Mouse (Mus musculus) heart, embryonic 14.5 days (tissue): ENCODE results near the gene Cyba. TPM values are rescaled to one million over a fixed set of nuclear protein-coding genes. Genes with fewer than 3 reads are reported as not detected.

Experiments used
- ATAC-seq: fragments of 200-750 bp; cut with Nextera tagmentation; 2 replicates; pipeline ENCODE4 v1.8.0; 2017; ENCODE audit warnings: low read depth, moderate TSS enrichment; ENCODE audit not compliant: insufficient number of reproducible peaks, insufficient read depth, low FRiP score
- H3K27ac ChIP-seq, 2 experiments: fragments of 200-500 bp in 1 of 2; fragments of 300-500 bp in 1 of 2; sonication (generic) in 1 of 2; replicated peaks in 1 of 2; 2 replicates each; pipeline ENCODE4 v1.5.1; 2012 to 2014; ENCODE audit warnings: low read depth in 2 of 2, low read length in 2 of 2, control low read depth in 1 of 2, mild to moderate bottlenecking in 1 of 2, mixed read lengths in 1 of 2; ENCODE audit not compliant: control insufficient read depth in 1 of 2, insufficient read depth in 1 of 2
- H3K27me3 ChIP-seq: fragments of 300-500 bp; sonication (generic); 2 replicates; pipeline ENCODE4 v1.6.1; 2014; ENCODE audit warnings: mild to moderate bottlenecking, low read length, control low read depth; ENCODE audit not compliant: control insufficient read depth, insufficient read depth
- H3K36me3 ChIP-seq: fragments of 300-500 bp; sonication (generic); 2 replicates; pipeline ENCODE4 v1.6.1; 2014; ENCODE audit warnings: mild to moderate bottlenecking, control low read depth, low read length, mixed read lengths; ENCODE audit not compliant: control insufficient read depth, insufficient read depth
- H3K4me1 ChIP-seq, 2 experiments: fragments of 200-500 bp in 1 of 2; fragments of 300-500 bp in 1 of 2; sonication (generic) in 1 of 2; 2 replicates each; pipeline ENCODE4 v1.6.1; 2012 to 2014; ENCODE audit warnings: low read length in 2 of 2, control low read depth in 1 of 2, mixed read lengths in 1 of 2; ENCODE audit not compliant: control insufficient read depth in 2 of 2, insufficient read depth in 2 of 2
- H3K4me2 ChIP-seq: fragments of 300-500 bp; sonication (generic); 2 replicates; pipeline ENCODE4 v1.6.1; 2014; ENCODE audit warnings: mild to moderate bottlenecking, low read length
- H3K4me3 ChIP-seq, 2 experiments: fragments of 200-500 bp in 1 of 2; fragments of 300-500 bp in 1 of 2; sonication (generic) in 1 of 2; 2 replicates each; pipeline ENCODE4 v1.5.1; 2012 to 2014; ENCODE audit warnings: low read length in 2 of 2, mild to moderate bottlenecking in 2 of 2, control low read depth in 1 of 2, low read depth in 1 of 2, moderate library complexity in 1 of 2; ENCODE audit not compliant: control insufficient read depth in 1 of 2, insufficient read depth in 1 of 2
- H3K9ac ChIP-seq: fragments of 300-500 bp; sonication (generic); 2 replicates; pipeline ENCODE4 v1.6.1; 2014; ENCODE audit warnings: mild to moderate bottlenecking, low read length
- H3K9me3 ChIP-seq: fragments of 300-500 bp; sonication (generic); 2 replicates; pipeline ENCODE4 v1.6.1; 2016; ENCODE audit warnings: low read length, control low read depth; ENCODE audit not compliant: control insufficient read depth
- WGBS: fragments of 180-500 bp; shearing (Covaris S2); extraction: QIAGEN DNeasy Blood & Tissue Kit; methylation state at CpG from one replicate; pipeline ENCODE4 v1.1.7; 2014; 5-methylcytosine and 5-hydroxymethylcytosine counted together
- polyA plus RNA-seq: library from polyadenylated mRNA; unstranded; fragments of >200 nt; fragmentation: Nextera tagmentation; extraction: Ambion mirVana; gene quantifications from 2 replicates; pipeline ENCODE4 v1.2.1, GENCODE M21; 2014

Gene Cyba
- polyA plus RNA-seq, 1 experiment from 2014 or later = 194 TPM

DNA sequence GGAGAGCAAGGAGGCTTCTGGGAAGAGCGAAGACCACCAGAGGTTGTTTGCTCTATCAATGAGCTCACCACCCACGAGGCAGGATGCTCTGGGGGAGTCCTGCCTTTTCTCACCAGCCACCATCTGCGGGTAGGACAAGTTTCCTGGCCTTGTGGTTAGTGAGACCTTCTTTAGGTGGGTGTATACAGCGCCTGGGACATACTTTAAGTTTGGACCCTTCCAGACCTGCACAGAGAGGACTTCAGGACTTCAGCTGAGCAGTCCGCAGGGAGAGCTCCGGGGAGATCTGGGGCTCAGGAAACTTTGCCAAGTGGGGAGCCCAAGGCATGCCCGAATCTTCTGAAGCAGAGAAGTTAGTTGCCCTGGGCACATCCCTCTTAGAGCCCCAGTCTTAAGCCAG, 27.3 kb upstream of the Cyba start:
- no peaks in the 10 kb centered on the region for H3K9me3 ChIP-seq
- H3K9ac ChIP-seq = peak overlapping the region; percentile 64
- no peaks in the 10 kb centered on the region for H3K36me3 ChIP-seq
- ATAC-seq = no peak
- H3K27me3 ChIP-seq = peaks cover 19% of the 10 kb centered on the region
- H3K4me2 ChIP-seq = peak overlapping the region; percentile 81
- H3K4me3 ChIP-seq = peak overlapping the region; percentile 38 to 42
- H3K27ac ChIP-seq = no peak overlapping the region
- H3K4me1 ChIP-seq = peaks cover 33% of the 10 kb centered on the region in 2 experiments
- 22% methylated on average over 7 of the region's 7 CpGs for WGBS

DNA sequence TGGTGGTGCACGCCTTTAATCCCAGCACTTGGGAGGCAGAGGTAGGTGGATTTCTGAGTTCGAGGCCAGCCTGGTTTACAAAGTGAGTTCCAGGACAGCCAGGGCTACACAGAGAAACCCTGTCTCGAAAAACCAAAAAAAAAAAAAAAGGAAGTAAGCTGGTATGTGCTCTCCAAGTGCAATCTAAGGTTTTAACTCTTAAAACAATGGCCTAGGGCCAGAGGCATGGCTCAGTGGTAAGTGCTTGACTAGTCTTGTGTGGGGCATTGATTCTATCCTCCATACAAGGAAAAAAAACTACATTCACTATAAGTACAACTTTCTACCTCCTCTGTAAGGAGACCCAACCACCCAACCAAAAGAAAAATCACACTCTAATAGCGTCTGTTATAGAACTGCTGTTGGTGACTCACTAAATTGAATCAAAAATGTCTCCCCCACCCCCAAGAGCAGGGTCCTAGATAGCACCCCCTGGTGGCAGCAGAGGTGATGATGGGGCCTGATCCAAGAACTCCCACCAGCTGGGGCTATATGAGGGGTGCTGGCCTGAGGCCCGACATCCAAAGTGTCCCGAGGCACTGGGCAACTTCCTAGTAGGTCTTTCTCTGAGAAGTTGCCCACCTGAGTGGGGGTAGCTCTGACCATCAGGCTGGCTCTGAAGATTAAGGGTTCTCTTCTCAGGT, 26.6 kb upstream of the Cyba start:
- H3K4me3 ChIP-seq = no peak overlapping the region
- 0 out of 2 replicates have a peak overlapping the region, but pooled peaks have one; percentile 64 for H3K9ac ChIP-seq
- no peaks in the 10 kb centered on the region for H3K9me3 ChIP-seq
- 63% methylated on average over 5 of the region's 6 CpGs for WGBS
- H3K27me3 ChIP-seq = peaks cover 19% of the 10 kb centered on the region
- H3K4me2 ChIP-seq = peak overlapping the region; percentile 81
- H3K27ac ChIP-seq = no peak overlapping the region
- no peaks in the 10 kb centered on the region for H3K36me3 ChIP-seq
- peaks cover 33% of the 10 kb centered on the region in 2 experiments for H3K4me1 ChIP-seq
- no peak for ATAC-seq

DNA sequence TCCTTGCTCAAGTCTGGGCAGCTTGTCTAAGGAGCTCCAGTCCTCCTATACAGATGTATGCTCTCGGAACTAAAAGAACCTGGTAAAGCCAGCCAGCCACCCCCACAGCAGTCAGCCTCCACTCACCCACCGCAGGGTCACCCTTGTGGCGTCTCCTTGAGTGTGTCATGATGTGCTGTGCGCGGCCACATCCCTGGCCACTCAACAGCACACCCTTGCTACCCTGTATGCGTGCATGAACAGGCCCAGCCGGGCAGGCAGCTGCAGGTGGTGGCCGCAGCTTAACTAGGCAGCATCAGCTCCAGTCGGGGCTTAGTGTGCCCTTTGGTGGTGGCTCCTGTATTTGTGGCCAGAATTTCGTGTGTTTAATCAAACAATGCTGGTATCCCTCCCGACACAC, 24.4 kb upstream of the Cyba start:
- no peaks in the 10 kb centered on the region for H3K9me3 ChIP-seq
- WGBS = 66% methylated on average over 11 of the region's 11 CpGs
- peaks cover 19% of the 10 kb centered on the region for H3K27me3 ChIP-seq
- H3K36me3 ChIP-seq = no peaks in the 10 kb centered on the region
- H3K27ac ChIP-seq = no peak overlapping the region
- peaks cover 28 to 35% of the 10 kb centered on the region in 2 experiments for H3K4me1 ChIP-seq
- no peak for ATAC-seq
- 0 out of 2 replicates have a peak overlapping the region, but pooled peaks have one; percentile 11 for H3K9ac ChIP-seq
- no peak overlapping the region for H3K4me2 ChIP-seq
- H3K4me3 ChIP-seq = no peak overlapping the region

DNA sequence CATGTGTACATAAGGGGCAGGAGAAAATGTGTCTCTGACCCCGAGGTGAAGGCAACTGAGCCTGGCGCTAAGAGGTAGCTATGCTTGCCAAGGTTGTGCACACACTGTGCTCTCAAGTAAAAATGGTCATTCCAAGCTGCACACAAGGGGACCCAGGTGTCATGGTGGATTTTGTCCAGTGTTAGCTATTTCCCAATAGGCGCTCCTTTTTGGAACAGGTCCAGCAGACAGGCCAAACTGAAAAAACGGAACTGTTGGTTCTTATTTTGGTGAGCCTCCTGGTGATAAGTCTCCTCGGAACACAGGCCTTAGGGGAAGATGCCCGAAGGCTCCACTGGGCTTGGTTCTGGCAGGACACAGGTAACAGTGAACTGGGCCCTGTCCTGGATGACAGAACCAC, 21.7 kb upstream of the Cyba start:
- Histone ChIP-seq H3K9me3 (no peaks in the 10 kb centered on the region), H3K36me3 (no peaks in the 10 kb centered on the region), H3K4me2 (no peak overlapping the region), H3K9ac (no peak overlapping the region), H3K27me3 (peaks cover 6% of the 10 kb centered on the region; the same call in 1 of the 2 replicates), H3K27ac (no peak overlapping the region), H3K4me1 (peaks cover 23 to 35% of the 10 kb centered on the region in 2 experiments), H3K4me3 (no peak overlapping the region)
- ATAC-seq = no peak
- 87% methylated on average over 6 of the region's 6 CpGs for WGBS

DNA sequence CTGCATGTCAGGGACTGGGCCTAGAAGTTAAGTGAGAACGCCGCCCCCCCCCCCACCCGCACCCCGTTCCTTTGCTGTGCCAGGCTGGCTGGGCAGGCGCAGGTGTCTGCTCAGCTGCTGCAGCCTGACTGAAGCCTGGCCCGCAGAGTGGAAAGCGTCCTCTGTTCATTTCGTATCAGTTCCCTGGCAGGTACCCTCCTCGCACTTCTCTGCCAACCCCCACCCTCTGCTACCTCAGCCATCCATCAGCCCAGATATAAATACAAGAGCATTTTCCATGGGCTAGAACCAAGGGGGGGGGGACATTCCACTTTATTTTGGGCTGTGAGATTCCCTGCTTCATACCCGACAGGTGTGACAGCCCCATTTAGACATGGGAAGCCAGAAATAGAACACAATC, 19.4 kb upstream of the Cyba start:
- no peak overlapping the region for H3K4me3 ChIP-seq
- H3K27ac ChIP-seq = peak overlapping the region in 1 of 2 experiments; percentile 89; a peak in 3 of 4 replicates
- 49% methylated on average over 10 of the region's 10 CpGs for WGBS
- H3K4me1 ChIP-seq = peaks cover 23 to 31% of the 10 kb centered on the region in 2 experiments
- H3K9ac ChIP-seq = no peak overlapping the region
- H3K27me3 ChIP-seq = no peaks in the 10 kb centered on the region
- H3K9me3 ChIP-seq = no peaks in the 10 kb centered on the region
- H3K4me2 ChIP-seq = peak overlapping the region; percentile 7; the same call in 1 of the 2 replicates
- peak; percentile 37 for ATAC-seq
- no peaks in the 10 kb centered on the region for H3K36me3 ChIP-seq

DNA sequence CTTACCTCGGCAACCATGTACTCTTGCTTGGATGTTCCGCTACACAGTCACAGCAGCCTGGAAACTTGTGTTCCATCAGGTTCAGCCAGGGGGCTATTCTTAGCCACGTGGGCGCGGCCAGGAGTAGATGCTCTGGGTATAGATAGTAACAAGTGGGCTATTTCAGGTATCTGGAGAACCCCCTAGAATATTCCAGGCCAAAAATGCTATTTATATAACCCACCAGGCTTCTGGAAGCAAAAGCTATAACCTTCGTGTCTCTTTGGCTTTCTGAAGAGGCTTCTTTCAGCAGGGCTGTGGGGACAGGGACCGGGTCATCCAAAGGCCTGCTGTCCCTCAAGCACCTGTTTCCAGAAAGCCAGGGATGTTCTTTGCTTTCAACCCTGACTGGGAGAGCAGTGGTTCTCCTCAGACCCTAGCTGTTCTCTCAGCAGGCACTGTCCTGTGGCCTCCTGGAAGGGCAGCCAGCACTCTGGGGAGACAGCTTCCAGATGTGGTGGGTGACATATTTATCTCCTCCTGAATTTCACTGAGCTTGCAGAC, 18.5 kb upstream of the Cyba start:
- Histone ChIP-seq H3K9me3 (no peaks in the 10 kb centered on the region), H3K27me3 (no peaks in the 10 kb centered on the region), H3K4me3 (no peak overlapping the region), H3K4me1 (peaks cover 23 to 31% of the 10 kb centered on the region in 2 experiments), H3K4me2 (peak overlapping the region; percentile 46), H3K9ac (peak overlapping the region; percentile 31), H3K36me3 (no peaks in the 10 kb centered on the region), H3K27ac (peak overlapping the region; percentile 89 to 97)
- WGBS = 20% methylated on average over 7 of the region's 7 CpGs
- peak; percentile 45 for ATAC-seq

DNA sequence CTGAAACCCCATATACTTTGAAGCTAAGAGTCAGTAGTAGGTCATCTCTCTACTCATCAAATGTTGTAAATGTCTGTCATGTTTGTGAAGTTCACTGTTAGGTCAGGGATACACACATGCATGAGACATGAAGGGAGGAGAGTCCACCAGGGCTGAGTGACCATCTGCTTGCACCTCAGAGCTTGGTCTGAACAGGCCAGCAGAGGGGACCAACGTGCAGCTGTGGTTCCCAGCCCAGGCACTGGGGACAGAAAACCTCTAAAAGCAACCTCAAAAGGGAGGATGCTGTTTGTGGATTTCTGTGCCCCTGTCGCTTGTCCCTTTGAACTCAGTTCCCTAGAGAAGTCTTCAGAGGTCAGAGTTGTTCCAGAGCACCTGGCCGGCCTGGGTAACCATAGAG, 12.5 kb upstream of the Cyba start:
- no peak for ATAC-seq
- Histone ChIP-seq H3K4me3 (peak overlapping the region in 1 of 2 experiments; percentile 57; a peak in 1 of 4 replicates), H3K36me3 (no peaks in the 10 kb centered on the region), H3K4me2 (peak overlapping the region; percentile 92), H3K9me3 (no peaks in the 10 kb centered on the region), H3K27me3 (no peaks in the 10 kb centered on the region), H3K27ac (peak overlapping the region; percentile 82 to 99), H3K4me1 (peaks cover 15 to 25% of the 10 kb centered on the region in 2 experiments), H3K9ac (peak overlapping the region; percentile 88)
- WGBS = 48% methylated on average over 3 of the region's 3 CpGs
